Mouse (Mus musculus) embryonic facial prominence, embryonic 13.5 days (tissue): ENCODE measurements around the gene Psg19. TPM values are rescaled to one million over a fixed set of nuclear protein-coding genes. Genes with fewer than 3 reads are reported as not detected.

ENCODE experiments used
- polyA plus RNA-seq: library from polyadenylated mRNA; unstranded; fragments of >200 nt; fragmentation: Nextera tagmentation; extraction: Ambion mirVana; gene quantifications from 2 replicates; pipeline ENCODE4 v1.2.1, GENCODE M21; 2015

The Psg19 gene
- polyA plus RNA-seq, 1 experiment from 2014 or later, result not detected

Other genes starting within 250 kb of the Psg19 start
- not detected in 2 replicates for gene Psg27, start 231.2 kb downstream of the Psg19 start, polyA plus RNA-seq
- not detected in 2 replicates for gene Psg23, start 182.0 kb downstream of the Psg19 start, polyA plus RNA-seq
- not detected in 2 replicates for gene Psg21, start 141.8 kb downstream of the Psg19 start, polyA plus RNA-seq
- gene Psg20, start 112.3 kb downstream of the Psg19 start, polyA plus RNA-seq, result not detected in 2 replicates
- not detected in 2 replicates for gene Psg22, start 80.4 kb downstream of the Psg19 start, polyA plus RNA-seq
- not detected in 2 replicates for gene Psg17, start 23.1 kb upstream of the Psg19 start, polyA plus RNA-seq
- gene Mill2, start 41.4 kb upstream of the Psg19 start, polyA plus RNA-seq, result 0.38 and 0.39 TPM in 2 replicates
- gene Pglyrp1, start 72.8 kb upstream of the Psg19 start, polyA plus RNA-seq, result 0.76 and 2.9 TPM in 2 replicates
- gene Ccdc61, start 111.9 kb upstream of the Psg19 start, polyA plus RNA-seq, result 26.3 and 35.6 TPM in 2 replicates
- gene Nova2, start 127.4 kb upstream of the Psg19 start, polyA plus RNA-seq, result 0.62 and 0.65 TPM in 2 replicates
- gene Nanos2, start 188.9 kb upstream of the Psg19 start, polyA plus RNA-seq, result not detected in 2 replicates
- gene Mypop, start 192.7 kb upstream of the Psg19 start, polyA plus RNA-seq, result 6.0 and 6.7 TPM in 2 replicates
- 30.1 and 33.2 TPM in 2 replicates for gene Irf2bp1, start 205.5 kb upstream of the Psg19 start, polyA plus RNA-seq
- 0.62 and 1.8 TPM in 2 replicates for gene Foxa3, start 225.0 kb upstream of the Psg19 start, polyA plus RNA-seq
- 36.0 and 43.2 TPM in 2 replicates for gene Sympk, start 225.9 kb upstream of the Psg19 start, polyA plus RNA-seq